Mouse (Mus musculus): ENCODE results near the gene Ttc7b. TPM values are rescaled to one million over a fixed set of nuclear protein-coding genes. Genes with fewer than 3 reads are reported as not detected.

Gene Ttc7b
- 100 to 1,000 TPM; 138 to 139 TPM for total RNA-seq (2021)
- long read RNA-seq, experiment 1, partial matches to known transcripts, result 14 of 68 reads
- long read RNA-seq, experiment 1, other reads (novel, unspliced or antisense), result 53 of 68 reads
- long read RNA-seq, experiment 2, partial matches to known transcripts, result 24 of 84 reads
- long read RNA-seq, experiment 2, other reads (novel, unspliced or antisense), result 58 of 84 reads

- intact Hi-C loops (cut with DNase I), result no loop called here
- DNase-seq, result no peak
These were observed at the start of gene Ttc7b for GRCm38 (mm10) chr12:100520794-100521186. Gene Ttc7b (minus strand): TSS chr12:100520826.

- intact Hi-C loops (cut with DNase I), result no loop called here
- DNase-seq, result no peak
These were observed 48.2 kb upstream of the Ttc7b start for GRCm38 (mm10) chr12:100568831-100569230.

GRCm38 (mm10) chr12:100568105-100568504 is 47.5 kb upstream of the Ttc7b start:
- intact Hi-C loops (cut with DNase I), result no loop called here
- DNase-seq, result no peak

- no peak for DNase-seq
- intact Hi-C loops (cut with DNase I), result no loop called here
These were observed 47.0 kb upstream of the Ttc7b start for GRCm38 (mm10) chr12:100567627-100568026.

GRCm38 (mm10) chr12:100553675-100554074 is 33.0 kb upstream of the Ttc7b start:
- intact Hi-C loops (cut with DNase I), result no loop called here

GRCm38 (mm10) chr12:100551972-100552371 is 31.3 kb upstream of the Ttc7b start:
- DNase-seq, result no peak
- intact Hi-C loops (cut with DNase I), result no loop called here

More at GRCm38 (mm10) chr12:100553675-100554074, 33.0 kb upstream of the Ttc7b start:
- DNase-seq, result no peak

- intact Hi-C loops (cut with DNase I), result no loop called here
- DNase-seq, result no peak
These were observed 23.6 kb upstream of the Ttc7b start for GRCm38 (mm10) chr12:100544194-100544567.

- no peak for DNase-seq
- intact Hi-C loops (cut with DNase I), result no loop called here
These were observed 23.0 kb upstream of the Ttc7b start for GRCm38 (mm10) chr12:100543437-100544193.

- intact Hi-C loops (cut with DNase I), result no loop called here
- DNase-seq, result no peak
These were observed 21.9 kb upstream of the Ttc7b start for GRCm38 (mm10) chr12:100542494-100542893.

GRCm38 (mm10) chr12:100542076-100542475 is 21.4 kb upstream of the Ttc7b start:
- intact Hi-C loops (cut with DNase I), result no loop called here
- no peak for DNase-seq

GRCm38 (mm10) chr12:100539158-100539714 is 18.6 kb upstream of the Ttc7b start:
- no peak for DNase-seq
- intact Hi-C loops (cut with DNase I), result no loop called here

- no peak for DNase-seq
These were observed 18.0 kb upstream of the Ttc7b start for GRCm38 (mm10) chr12:100538445-100539157.

GRCm38 (mm10) chr12:100537091-100537490 is 16.5 kb upstream of the Ttc7b start:
- DNase-seq, result no peak
- intact Hi-C loops (cut with DNase I), result no loop called here

More at GRCm38 (mm10) chr12:100538445-100539157, 18.0 kb upstream of the Ttc7b start:
- intact Hi-C loops (cut with DNase I), result no loop called here

- intact Hi-C loops (cut with DNase I), result no loop called here
- no peak for DNase-seq
These were observed 14.4 kb upstream of the Ttc7b start for GRCm38 (mm10) chr12:100535028-100535427.

GRCm38 (mm10) chr12:100534028-100534427 is 13.4 kb upstream of the Ttc7b start:
- no peak for DNase-seq
- intact Hi-C loops (cut with DNase I), result no loop called here

- intact Hi-C loops (cut with DNase I), result no loop called here
These were observed 12.6 kb upstream of the Ttc7b start for GRCm38 (mm10) chr12:100533209-100533608.

GRCm38 (mm10) chr12:100531740-100532139 is 11.1 kb upstream of the Ttc7b start:
- intact Hi-C loops (cut with DNase I), result no loop called here
- no peak for DNase-seq

More at GRCm38 (mm10) chr12:100533209-100533608, 12.6 kb upstream of the Ttc7b start:
- DNase-seq, result no peak

- intact Hi-C loops (cut with DNase I), result no loop called here
- DNase-seq, result no peak
These were observed 10.2 kb upstream of the Ttc7b start for GRCm38 (mm10) chr12:100530871-100531270.

GRCm38 (mm10) chr12:100529651-100530050 is 9.0 kb upstream of the Ttc7b start:
- intact Hi-C loops (cut with DNase I), result no loop called here
- no peak for DNase-seq

GRCm38 (mm10) chr12:100529172-100529571 is 8.5 kb upstream of the Ttc7b start:
- peak; percentile 61 to 73 for DNase-seq
- intact Hi-C loops (cut with DNase I), result no loop called here

GRCm38 (mm10) chr12:100528246-100528645 is 7.6 kb upstream of the Ttc7b start:
- intact Hi-C loops (cut with DNase I), result no loop called here
- DNase-seq, result no peak
